Mouse (Mus musculus): ENCODE measurements around the gene Lypd5. TPM values are rescaled to one million over a fixed set of nuclear protein-coding genes. Genes with fewer than 3 reads are reported as not detected.
A peak's percentile ranks its signal among the peaks of the same experiment; 100 is the strongest.

Lypd5 gene
- polyA plus RNA-seq, 1 experiment from 2014 or later: not detected

GRCm38 (mm10) chr7:24355646-24356045 is 6.7 kb downstream of the Lypd5 start:
- Histone ChIP-seq H3K27ac (ENCODE audit: low read depth, low read length) (no peak overlapping the region), H3K9ac (ENCODE audit: low read depth, low read length) (no peak overlapping the region), H3K36me3 (ENCODE audit: control insufficient read depth, insufficient read depth, low read length) (no peaks in the 10 kb centered on the region), H3K27me3 (replicated peaks; ENCODE audit: control insufficient read depth, insufficient read depth, low read length) (no peaks in the 10 kb centered on the region), H3K4me3 (ENCODE audit: low read length) (no peak overlapping the region), H3K4me1 (ENCODE audit: control insufficient read depth, insufficient read depth, low read depth, low read length) (no peaks in the 10 kb centered on the region), H3K9me3 (ENCODE audit: control insufficient read depth, low read length) (peaks cover 3% of the 10 kb centered on the region; the same call in 1 of the 2 replicates), H3K4me2 (ENCODE audit: low read length) (no peak overlapping the region)
- no peak for ATAC-seq
- 85% methylated on average over 6 of the region's 6 CpGs for WGBS

DNA sequence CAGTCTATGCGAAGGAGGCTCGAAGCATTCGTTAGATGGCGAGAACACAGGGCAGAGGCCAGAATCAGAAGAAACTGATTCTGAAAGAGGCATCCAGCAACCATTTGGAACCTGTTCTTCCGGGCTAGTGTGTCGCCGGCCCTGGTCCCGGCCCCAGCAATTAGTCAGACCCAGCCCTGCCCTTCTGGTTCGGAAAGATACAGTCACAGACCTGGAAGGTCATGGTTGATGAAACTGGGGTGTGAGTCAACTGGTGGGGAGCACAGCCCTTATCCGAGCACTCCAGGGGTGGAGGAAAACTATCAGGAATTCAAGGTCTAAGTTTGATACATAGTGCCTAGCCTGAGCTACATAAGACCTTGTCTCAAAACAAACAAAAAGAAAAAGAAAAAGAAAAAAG is 7.1 kb downstream of the Lypd5 start:
- WGBS: 86% methylated on average over 10 of the region's 10 CpGs
- ATAC-seq: no peak
- H3K36me3 ChIP-seq (ENCODE audit: control insufficient read depth, insufficient read depth, low read length): no peaks in the 10 kb centered on the region
- no peak overlapping the region for H3K4me2 ChIP-seq (ENCODE audit: low read length)
- H3K27ac ChIP-seq (ENCODE audit: low read depth, low read length): no peak overlapping the region
- H3K9ac ChIP-seq (ENCODE audit: low read depth, low read length): no peak overlapping the region
- peaks cover 3% of the 10 kb centered on the region; the same call in 1 of the 2 replicates for H3K9me3 ChIP-seq (ENCODE audit: control insufficient read depth, low read length)
- no peaks in the 10 kb centered on the region for H3K27me3 ChIP-seq (replicated peaks; ENCODE audit: control insufficient read depth, insufficient read depth, low read length)
- no peak overlapping the region for H3K4me3 ChIP-seq (ENCODE audit: low read length)
- no peaks in the 10 kb centered on the region for H3K4me1 ChIP-seq (ENCODE audit: control insufficient read depth, insufficient read depth, low read depth, low read length)

DNA sequence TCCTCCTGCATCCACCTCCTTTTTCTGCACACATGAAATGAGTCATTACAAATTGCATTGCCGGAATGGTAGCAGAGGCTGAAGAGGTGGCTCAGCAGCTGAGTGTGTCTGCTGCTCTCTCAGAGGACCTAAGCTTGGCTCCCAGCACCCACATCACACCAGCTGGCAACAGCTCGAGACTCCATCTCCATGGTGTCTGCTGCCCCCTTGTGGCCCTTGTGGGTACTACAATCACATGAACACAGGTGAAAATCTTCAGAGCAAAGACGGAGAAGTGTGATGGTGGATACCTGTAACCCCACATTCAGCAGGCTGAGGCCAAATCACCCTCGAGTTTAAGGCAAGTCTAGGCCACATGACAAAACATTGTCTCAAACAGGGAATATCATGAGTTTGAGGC is 8.9 kb downstream of the Lypd5 start:
- Histone ChIP-seq H3K4me2 (ENCODE audit: low read length) (no peak overlapping the region), H3K27ac (ENCODE audit: low read depth, low read length) (no peak overlapping the region), H3K9ac (ENCODE audit: low read depth, low read length) (no peak overlapping the region), H3K36me3 (ENCODE audit: control insufficient read depth, insufficient read depth, low read length) (no peaks in the 10 kb centered on the region), H3K4me3 (ENCODE audit: low read length) (no peak overlapping the region), H3K4me1 (ENCODE audit: control insufficient read depth, insufficient read depth, low read depth, low read length) (no peaks in the 10 kb centered on the region), H3K27me3 (replicated peaks; ENCODE audit: control insufficient read depth, insufficient read depth, low read length) (no peaks in the 10 kb centered on the region), H3K9me3 (ENCODE audit: control insufficient read depth, low read length) (peaks cover 3% of the 10 kb centered on the region; the same call in 1 of the 2 replicates)
- no peak for ATAC-seq
- 52% methylated on average over 4 of the region's 4 CpGs for WGBS

GRCm38 (mm10) chr7:24359269-24359668 is 10.3 kb downstream of the Lypd5 start:
- no peak for ATAC-seq
- no peak overlapping the region for H3K4me2 ChIP-seq (ENCODE audit: low read length)

DNA sequence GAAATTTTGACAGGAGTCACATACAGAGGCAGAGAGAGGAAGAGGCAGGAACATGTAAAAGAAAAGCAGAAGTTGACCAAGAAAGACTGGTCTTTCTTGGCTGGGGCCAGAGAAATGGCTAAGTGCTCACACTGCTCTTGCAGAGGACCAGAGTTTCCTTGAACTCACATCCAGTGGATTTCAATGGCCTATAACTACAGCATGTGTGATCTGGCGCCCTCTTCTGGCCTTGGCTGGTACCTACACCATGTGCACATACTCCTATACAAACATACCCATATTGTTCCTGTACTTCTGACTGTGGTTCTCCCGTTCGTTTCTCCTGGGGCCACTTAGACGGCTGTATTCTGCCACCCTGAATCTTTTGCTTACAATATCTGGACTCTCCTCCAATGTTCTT is 12.0 kb downstream of the Lypd5 start:
- Histone ChIP-seq H3K4me1 (ENCODE audit: control insufficient read depth, insufficient read depth, low read depth, low read length) (peaks cover 2% of the 10 kb centered on the region; the same call in 1 of the 2 replicates), H3K9me3 (ENCODE audit: control insufficient read depth, low read length) (peaks cover 3% of the 10 kb centered on the region; the same call in 1 of the 2 replicates), H3K4me3 (ENCODE audit: low read length) (no peak overlapping the region), H3K27ac (ENCODE audit: low read depth, low read length) (no peak overlapping the region), H3K9ac (ENCODE audit: low read depth, low read length) (no peak overlapping the region), H3K36me3 (ENCODE audit: control insufficient read depth, insufficient read depth, low read length) (no peaks in the 10 kb centered on the region), H3K27me3 (replicated peaks; ENCODE audit: control insufficient read depth, insufficient read depth, low read length) (no peaks in the 10 kb centered on the region), H3K4me2 (ENCODE audit: low read length) (no peak overlapping the region)
- 69% methylated on average over 4 of the region's 4 CpGs for WGBS
- ATAC-seq: no peak

More at GRCm38 (mm10) chr7:24359269-24359668, 10.3 kb downstream of the Lypd5 start:
- no peaks in the 10 kb centered on the region for H3K4me1 ChIP-seq (ENCODE audit: control insufficient read depth, insufficient read depth, low read depth, low read length)
- no peak overlapping the region for H3K4me3 ChIP-seq (ENCODE audit: low read length)
- 32% methylated on average over 9 of the region's 9 CpGs for WGBS
- no peak overlapping the region for H3K27ac ChIP-seq (ENCODE audit: low read depth, low read length)
- no peak overlapping the region for H3K9ac ChIP-seq (ENCODE audit: low read depth, low read length)
- H3K9me3 ChIP-seq (ENCODE audit: control insufficient read depth, low read length): peaks cover 3% of the 10 kb centered on the region; the same call in 1 of the 2 replicates
- no peaks in the 10 kb centered on the region for H3K27me3 ChIP-seq (replicated peaks; ENCODE audit: control insufficient read depth, insufficient read depth, low read length)
- H3K36me3 ChIP-seq (ENCODE audit: control insufficient read depth, insufficient read depth, low read length): no peaks in the 10 kb centered on the region

DNA sequence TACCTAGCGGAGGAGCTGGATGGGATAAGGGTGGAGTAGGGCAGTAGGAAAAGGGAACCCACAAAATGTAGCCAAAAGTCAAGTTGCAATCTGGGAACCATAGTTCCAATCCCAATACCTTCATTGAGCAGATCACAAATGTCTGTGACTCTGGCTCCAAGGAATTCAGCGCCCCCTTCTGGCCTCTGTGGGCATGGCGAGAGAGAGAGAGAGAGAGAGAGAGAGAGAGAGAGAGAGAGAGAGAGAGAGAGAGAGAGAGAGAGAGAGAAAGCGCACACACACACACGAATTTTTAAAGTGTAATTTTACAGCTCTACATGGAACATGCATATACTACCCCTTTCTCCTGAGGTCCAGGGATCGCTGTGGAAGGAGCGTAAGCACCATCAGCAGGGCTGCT is 14.2 kb downstream of the Lypd5 start:
- no peaks in the 10 kb centered on the region for H3K36me3 ChIP-seq (ENCODE audit: control insufficient read depth, insufficient read depth, low read length)
- ATAC-seq: no peak
- no peak overlapping the region for H3K9ac ChIP-seq (ENCODE audit: low read depth, low read length)
- WGBS: 20% methylated on average over 7 of the region's 7 CpGs
- no peak overlapping the region for H3K4me3 ChIP-seq (ENCODE audit: low read length)
- H3K4me2 ChIP-seq (ENCODE audit: low read length): no peak overlapping the region
- no peaks in the 10 kb centered on the region for H3K27me3 ChIP-seq (replicated peaks; ENCODE audit: control insufficient read depth, insufficient read depth, low read length)
- peaks cover 2% of the 10 kb centered on the region; the same call in 1 of the 2 replicates for H3K4me1 ChIP-seq (ENCODE audit: control insufficient read depth, insufficient read depth, low read depth, low read length)
- H3K9me3 ChIP-seq (ENCODE audit: control insufficient read depth, low read length): no peaks in the 10 kb centered on the region
- no peak overlapping the region for H3K27ac ChIP-seq (ENCODE audit: low read depth, low read length)

DNA sequence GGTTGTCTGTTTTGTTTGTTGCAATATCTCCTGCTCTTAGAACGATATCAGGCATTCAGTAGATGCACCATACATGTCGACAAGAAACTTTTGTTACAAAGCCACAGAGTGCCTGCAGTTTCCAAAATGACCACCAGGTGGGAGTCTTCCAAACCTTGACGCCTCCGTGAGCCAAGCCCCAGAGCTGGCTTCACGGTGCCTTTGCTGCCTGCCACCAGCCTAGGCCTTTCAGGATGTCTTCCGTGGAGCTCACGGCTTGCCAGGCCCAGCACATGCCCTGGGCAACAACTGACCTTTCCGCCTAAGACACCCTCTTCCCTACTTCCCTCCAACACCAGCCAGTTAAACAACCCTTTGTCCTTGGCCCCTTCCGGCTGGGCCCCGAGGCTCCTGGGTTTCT is 15.8 kb downstream of the Lypd5 start:
- Histone ChIP-seq H3K27me3 (replicated peaks; ENCODE audit: control insufficient read depth, insufficient read depth, low read length) (no peaks in the 10 kb centered on the region), H3K27ac (ENCODE audit: low read depth, low read length) (no peak overlapping the region), H3K36me3 (ENCODE audit: control insufficient read depth, insufficient read depth, low read length) (no peaks in the 10 kb centered on the region), H3K4me3 (ENCODE audit: low read length) (no peak overlapping the region), H3K9ac (ENCODE audit: low read depth, low read length) (peak overlapping the region; percentile 51), H3K9me3 (ENCODE audit: control insufficient read depth, low read length) (no peaks in the 10 kb centered on the region), H3K4me2 (ENCODE audit: low read length) (no peak overlapping the region), H3K4me1 (ENCODE audit: control insufficient read depth, insufficient read depth, low read depth, low read length) (peaks cover 2% of the 10 kb centered on the region; the same call in 1 of the 2 replicates)
- 22% methylated on average over 10 of the region's 10 CpGs for WGBS
- ATAC-seq: peak; percentile 82

- H3K27ac ChIP-seq (ENCODE audit: low read depth, low read length): no peak overlapping the region
- no peaks in the 10 kb centered on the region for H3K9me3 ChIP-seq (ENCODE audit: control insufficient read depth, low read length)
- no peaks in the 10 kb centered on the region for H3K27me3 ChIP-seq (replicated peaks; ENCODE audit: control insufficient read depth, insufficient read depth, low read length)
- H3K4me2 ChIP-seq (ENCODE audit: low read length): no peak overlapping the region
- peak; percentile 18 for ATAC-seq
- H3K36me3 ChIP-seq (ENCODE audit: control insufficient read depth, insufficient read depth, low read length): no peaks in the 10 kb centered on the region
- peak overlapping the region; percentile 51 for H3K9ac ChIP-seq (ENCODE audit: low read depth, low read length)
- peaks cover 2% of the 10 kb centered on the region for H3K4me1 ChIP-seq (ENCODE audit: control insufficient read depth, insufficient read depth, low read depth, low read length)
- no peak overlapping the region for H3K4me3 ChIP-seq (ENCODE audit: low read length)
- WGBS: 83% methylated on average over 5 of the region's 5 CpGs
Measured at GRCm38 (mm10) chr7:24365258-24366014, 16.4 kb downstream of the Lypd5 start.

GRCm38 (mm10) chr7:24366716-24367632 is 18.0 kb downstream of the Lypd5 start:
- Histone ChIP-seq H3K9me3 (ENCODE audit: control insufficient read depth, low read length) (no peaks in the 10 kb centered on the region), H3K4me2 (ENCODE audit: low read length) (no peak overlapping the region), H3K27ac (ENCODE audit: low read depth, low read length) (no peak overlapping the region), H3K9ac (ENCODE audit: low read depth, low read length) (no peak overlapping the region), H3K4me3 (ENCODE audit: low read length) (no peak overlapping the region), H3K4me1 (ENCODE audit: control insufficient read depth, insufficient read depth, low read depth, low read length) (peaks cover 2% of the 10 kb centered on the region), H3K36me3 (ENCODE audit: control insufficient read depth, insufficient read depth, low read length) (no peaks in the 10 kb centered on the region), H3K27me3 (replicated peaks; ENCODE audit: control insufficient read depth, insufficient read depth, low read length) (no peaks in the 10 kb centered on the region)
- no peak for ATAC-seq
- WGBS: 79% methylated on average over 15 of the region's 15 CpGs

Data from hindbrain, embryonic 16.5 days (tissue).